Mouse (Mus musculus): ENCODE results near the gene Kank4. TPM values are rescaled to one million over a fixed set of nuclear protein-coding genes. Genes with fewer than 3 reads are reported as not detected.

Gene Kank4
- polyA plus RNA-seq, 1 experiment from 2014 or later, result 3.0 TPM

GRCm38 (mm10) chr4:98819216-98819755, 1.9 kb upstream of the Kank4 start:
- no peak for ATAC-seq (ENCODE audit: insufficient number of reproducible peaks, low FRiP score, low TSS enrichment, low read depth)
- no peaks in the 10 kb centered on the region for H3K27me3 ChIP-seq (ENCODE audit: control insufficient read depth, insufficient read depth, low read length)
- peaks cover 15% of the 10 kb centered on the region; the same call in 1 of the 2 replicates for H3K4me1 ChIP-seq (ENCODE audit: control insufficient read depth, insufficient read depth, low read length)
- H3K27ac ChIP-seq (replicated peaks; ENCODE audit: low read depth, low read length), result no peak overlapping the region
- 83% methylated on average over 10 of the region's 10 CpGs for WGBS
- no peak overlapping the region for H3K4me2 ChIP-seq (ENCODE audit: low read depth, severe bottlenecking)
- H3K9ac ChIP-seq (ENCODE audit: low read length), result no peak overlapping the region
- no peak overlapping the region for H3K4me3 ChIP-seq (ENCODE audit: low read depth, low read length)
- H3K36me3 ChIP-seq (ENCODE audit: control insufficient read depth, insufficient read depth, low read length), result no peaks in the 10 kb centered on the region
- no peak for DNase-seq (ENCODE audit: low spot score)
- H3K9me3 ChIP-seq (ENCODE audit: control insufficient read depth, low read length), result no peaks in the 10 kb centered on the region

GRCm38 (mm10) chr4:98816807-98817183, 542 bp downstream of the Kank4 start:
- no peaks in the 10 kb centered on the region for H3K9me3 ChIP-seq (ENCODE audit: control insufficient read depth, low read length)
- H3K4me3 ChIP-seq (ENCODE audit: low read depth, low read length), result peak overlapping the region; percentile 66
- peak overlapping the region; percentile 14 for H3K27ac ChIP-seq (replicated peaks; ENCODE audit: low read depth, low read length)
- ATAC-seq (ENCODE audit: insufficient number of reproducible peaks, low FRiP score, low TSS enrichment, low read depth), result peak; percentile 1; the same call in 1 of the 2 replicates
- H3K27me3 ChIP-seq (ENCODE audit: control insufficient read depth, insufficient read depth, low read length), result no peaks in the 10 kb centered on the region
- H3K9ac ChIP-seq (ENCODE audit: low read length), result peak overlapping the region; percentile 90
- WGBS, result 1% methylated on average over 14 of the region's 14 CpGs
- no peaks in the 10 kb centered on the region for H3K36me3 ChIP-seq (ENCODE audit: control insufficient read depth, insufficient read depth, low read length)
- H3K4me1 ChIP-seq (ENCODE audit: control insufficient read depth, insufficient read depth, low read length), result peaks cover 14% of the 10 kb centered on the region
- no peak for DNase-seq (ENCODE audit: low spot score)
- H3K4me2 ChIP-seq (ENCODE audit: low read depth, severe bottlenecking), result peak overlapping the region; percentile 97

- Histone ChIP-seq H3K36me3 (ENCODE audit: control insufficient read depth, insufficient read depth, low read length) (no peaks in the 10 kb centered on the region), H3K9me3 (ENCODE audit: control insufficient read depth, low read length) (no peaks in the 10 kb centered on the region), H3K27ac (replicated peaks; ENCODE audit: low read depth, low read length) (0 out of 2 replicates have a peak overlapping the region, but pooled peaks have one; percentile 36), H3K9ac (ENCODE audit: low read length) (no peak overlapping the region), H3K27me3 (ENCODE audit: control insufficient read depth, insufficient read depth, low read length) (no peaks in the 10 kb centered on the region), H3K4me2 (ENCODE audit: low read depth, severe bottlenecking) (no peak overlapping the region), H3K4me1 (ENCODE audit: control insufficient read depth, insufficient read depth, low read length) (peaks cover 40% of the 10 kb centered on the region), H3K4me3 (ENCODE audit: low read depth, low read length) (no peak overlapping the region)
- DNase-seq (ENCODE audit: low spot score) (no peak), ATAC-seq (ENCODE audit: insufficient number of reproducible peaks, low FRiP score, low TSS enrichment, low read depth) (no peak)
- 82% methylated on average over 9 of the region's 9 CpGs for WGBS
Measured at GRCm38 (mm10) chr4:98806306-98806705, 11.0 kb downstream of the Kank4 start.

- H3K27me3 ChIP-seq (ENCODE audit: control insufficient read depth, insufficient read depth, low read length), result no peaks in the 10 kb centered on the region
- no peak overlapping the region for H3K4me3 ChIP-seq (ENCODE audit: low read depth, low read length)
- H3K27ac ChIP-seq (replicated peaks; ENCODE audit: low read depth, low read length), result peak overlapping the region; percentile 85
- H3K4me1 ChIP-seq (ENCODE audit: control insufficient read depth, insufficient read depth, low read length), result peaks cover 36% of the 10 kb centered on the region
- peak; percentile 61 for DNase-seq (ENCODE audit: low spot score)
- H3K9ac ChIP-seq (ENCODE audit: low read length), result peak overlapping the region; percentile 40; the same call in 1 of the 2 replicates
- ATAC-seq (ENCODE audit: insufficient number of reproducible peaks, low FRiP score, low TSS enrichment, low read depth), result no peak
- 22% methylated on average over 12 of the region's 12 CpGs for WGBS
- H3K9me3 ChIP-seq (ENCODE audit: control insufficient read depth, low read length), result no peaks in the 10 kb centered on the region
- peak overlapping the region; percentile 5 for H3K4me2 ChIP-seq (ENCODE audit: low read depth, severe bottlenecking)
- no peaks in the 10 kb centered on the region for H3K36me3 ChIP-seq (ENCODE audit: control insufficient read depth, insufficient read depth, low read length)
Measured at GRCm38 (mm10) chr4:98805291-98806048, 11.9 kb downstream of the Kank4 start.

GRCm38 (mm10) chr4:98804476-98805134, 12.7 kb downstream of the Kank4 start:
- H3K9ac ChIP-seq (ENCODE audit: low read length), result 0 out of 2 replicates have a peak overlapping the region, but pooled peaks have one; percentile 4
- H3K4me2 ChIP-seq (ENCODE audit: low read depth, severe bottlenecking), result no peak overlapping the region
- H3K27me3 ChIP-seq (ENCODE audit: control insufficient read depth, insufficient read depth, low read length), result no peaks in the 10 kb centered on the region
- WGBS, result 24% methylated on average over 7 of the region's 7 CpGs
- DNase-seq (ENCODE audit: low spot score) (peak; percentile 72), ATAC-seq (ENCODE audit: insufficient number of reproducible peaks, low FRiP score, low TSS enrichment, low read depth) (peak; percentile 70; the same call in 1 of the 2 replicates)
- no peaks in the 10 kb centered on the region for H3K9me3 ChIP-seq (ENCODE audit: control insufficient read depth, low read length)
- H3K4me3 ChIP-seq (ENCODE audit: low read depth, low read length), result no peak overlapping the region
- peak overlapping the region; percentile 85 for H3K27ac ChIP-seq (replicated peaks; ENCODE audit: low read depth, low read length)
- H3K4me1 ChIP-seq (ENCODE audit: control insufficient read depth, insufficient read depth, low read length), result peaks cover 36% of the 10 kb centered on the region
- no peaks in the 10 kb centered on the region for H3K36me3 ChIP-seq (ENCODE audit: control insufficient read depth, insufficient read depth, low read length)

GRCm38 (mm10) chr4:98801775-98802174, 15.6 kb downstream of the Kank4 start:
- Histone ChIP-seq H3K4me1 (ENCODE audit: control insufficient read depth, insufficient read depth, low read length) (peaks cover 36% of the 10 kb centered on the region), H3K9ac (ENCODE audit: low read length) (no peak overlapping the region), H3K27me3 (ENCODE audit: control insufficient read depth, insufficient read depth, low read length) (no peaks in the 10 kb centered on the region), H3K36me3 (ENCODE audit: control insufficient read depth, insufficient read depth, low read length) (no peaks in the 10 kb centered on the region), H3K27ac (replicated peaks; ENCODE audit: low read depth, low read length) (no peak overlapping the region), H3K4me3 (ENCODE audit: low read depth, low read length) (no peak overlapping the region), H3K4me2 (ENCODE audit: low read depth, severe bottlenecking) (no peak overlapping the region), H3K9me3 (ENCODE audit: control insufficient read depth, low read length) (no peaks in the 10 kb centered on the region)
- no peak for DNase-seq (ENCODE audit: low spot score)
- 94% methylated on average over 11 of the region's 11 CpGs for WGBS
- ATAC-seq (ENCODE audit: insufficient number of reproducible peaks, low FRiP score, low TSS enrichment, low read depth), result no peak

- H3K9ac ChIP-seq (ENCODE audit: low read length), result no peak overlapping the region
- DNase-seq (ENCODE audit: low spot score) (no peak), ATAC-seq (ENCODE audit: insufficient number of reproducible peaks, low FRiP score, low TSS enrichment, low read depth) (no peak)
- no peak overlapping the region for H3K4me3 ChIP-seq (ENCODE audit: low read depth, low read length)
- 93% methylated on average over 8 of the region's 8 CpGs for WGBS
- no peaks in the 10 kb centered on the region for H3K36me3 ChIP-seq (ENCODE audit: control insufficient read depth, insufficient read depth, low read length)
- no peak overlapping the region for H3K4me2 ChIP-seq (ENCODE audit: low read depth, severe bottlenecking)
- H3K27ac ChIP-seq (replicated peaks; ENCODE audit: low read depth, low read length), result no peak overlapping the region
- no peaks in the 10 kb centered on the region for H3K9me3 ChIP-seq (ENCODE audit: control insufficient read depth, low read length)
- peaks cover 29% of the 10 kb centered on the region for H3K4me1 ChIP-seq (ENCODE audit: control insufficient read depth, insufficient read depth, low read length)
- H3K27me3 ChIP-seq (ENCODE audit: control insufficient read depth, insufficient read depth, low read length), result no peaks in the 10 kb centered on the region
Measured at GRCm38 (mm10) chr4:98800824-98801223, 16.5 kb downstream of the Kank4 start.

- Histone ChIP-seq H3K4me1 (ENCODE audit: control insufficient read depth, insufficient read depth, low read length) (no peaks in the 10 kb centered on the region), H3K36me3 (ENCODE audit: control insufficient read depth, insufficient read depth, low read length) (no peaks in the 10 kb centered on the region), H3K27me3 (ENCODE audit: control insufficient read depth, insufficient read depth, low read length) (no peaks in the 10 kb centered on the region), H3K9me3 (ENCODE audit: control insufficient read depth, low read length) (no peaks in the 10 kb centered on the region), H3K4me2 (ENCODE audit: low read depth, severe bottlenecking) (no peak overlapping the region), H3K27ac (replicated peaks; ENCODE audit: low read depth, low read length) (no peak overlapping the region), H3K4me3 (ENCODE audit: low read depth, low read length) (no peak overlapping the region), H3K9ac (ENCODE audit: low read length) (no peak overlapping the region)
- ATAC-seq (ENCODE audit: insufficient number of reproducible peaks, low FRiP score, low TSS enrichment, low read depth), result no peak
- WGBS, result 82% methylated on average over 11 of the region's 11 CpGs
- no peak for DNase-seq (ENCODE audit: low spot score)
Measured at GRCm38 (mm10) chr4:98796591-98797341, 20.6 kb downstream of the Kank4 start.
